Mouse (Mus musculus) monocyte, adult 2 months (primary cell): Measurements from ENCODE around the gene Slc3a1.

ENCODE experiments used
- DNase-seq, 2 experiments: peaks; one replicate each; pipeline ENCODE4 v3.0.0; 2022; ENCODE audit warnings: low spot score in 2 of 2, low read depth in 1 of 2

Slc3a1 gene

GRCm38 (mm10) chr17:85034068-85034467 is 5.9 kb downstream of the Slc3a1 start:
- no peak for DNase-seq

GRCm38 (mm10) chr17:85037855-85038254 is 9.7 kb downstream of the Slc3a1 start:
- no peak for DNase-seq

DNA sequence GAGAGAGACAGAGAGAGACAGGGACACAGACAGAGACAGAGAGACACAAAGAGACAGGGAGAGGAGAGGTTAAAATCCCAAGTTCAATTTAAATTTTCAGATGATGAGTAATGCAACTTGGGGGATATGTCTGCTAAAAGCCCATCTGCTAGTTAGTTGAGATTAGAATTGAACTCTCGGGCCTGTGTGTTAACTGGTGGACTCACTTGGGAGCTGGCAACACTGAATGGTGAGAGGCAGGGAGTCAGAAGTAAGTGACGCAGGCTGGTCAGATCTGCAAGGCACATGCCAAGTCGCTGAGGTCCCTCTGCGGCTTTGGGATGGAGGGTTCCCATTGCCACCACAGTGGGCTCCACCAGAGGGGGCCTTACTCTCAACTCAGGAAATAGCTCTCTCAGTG is 10.1 kb downstream of the Slc3a1 start:
- DNase-seq: no peak

GRCm38 (mm10) chr17:85038761-85039160 is 10.6 kb downstream of the Slc3a1 start:
- DNase-seq: no peak

- no peak for DNase-seq
Observed at GRCm38 (mm10) chr17:85040913-85041312, 12.7 kb downstream of the Slc3a1 start.

DNA sequence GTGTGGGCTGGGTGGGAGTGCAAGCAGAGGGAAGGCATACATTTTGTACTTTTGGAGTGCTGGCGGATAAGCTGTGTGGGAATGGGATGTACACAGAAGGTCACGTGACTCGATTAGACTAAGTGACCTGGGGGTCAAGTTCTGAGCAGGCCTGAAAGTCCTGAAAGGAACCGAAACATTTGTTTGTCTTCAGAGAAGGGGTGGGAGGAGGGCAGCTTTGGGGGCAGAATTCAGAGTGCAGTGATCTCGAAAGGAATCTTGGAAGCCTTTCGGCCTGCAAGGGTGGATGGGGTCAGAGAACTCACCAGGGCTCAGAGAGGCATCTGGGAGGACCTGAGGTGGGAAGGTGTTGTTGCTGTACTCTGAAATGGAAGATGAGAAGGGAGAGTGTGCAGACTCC is 14.2 kb downstream of the Slc3a1 start:
- no peak for DNase-seq

DNA sequence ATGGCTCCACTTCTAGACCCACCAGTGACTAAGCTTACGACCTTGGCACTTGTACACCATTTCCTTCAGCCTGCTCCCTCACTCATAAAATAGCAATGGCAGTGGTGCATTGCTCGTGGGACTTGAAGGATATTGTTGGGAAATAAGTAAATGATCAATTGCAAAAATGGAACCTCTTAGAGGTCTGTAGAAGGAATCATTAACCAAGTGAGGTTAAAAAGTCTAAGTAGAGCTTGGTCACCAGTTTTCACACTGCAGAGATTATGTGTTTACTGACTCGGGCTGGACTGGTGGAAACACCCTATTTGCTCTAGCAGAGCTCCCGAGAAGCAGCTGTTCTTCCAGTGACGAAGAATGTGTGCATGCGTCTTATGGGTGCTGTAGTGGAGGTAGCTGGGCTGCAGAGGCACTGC is 15.2 kb downstream of the Slc3a1 start:
- DNase-seq: no peak

- DNase-seq: no peak
Observed at GRCm38 (mm10) chr17:85044466-85044865, 16.3 kb downstream of the Slc3a1 start.

- no peak for DNase-seq
Observed at GRCm38 (mm10) chr17:85045160-85045559, 17.0 kb downstream of the Slc3a1 start.

- DNase-seq: no peak
Observed at GRCm38 (mm10) chr17:85048379-85048778, 20.2 kb downstream of the Slc3a1 start.

DNA sequence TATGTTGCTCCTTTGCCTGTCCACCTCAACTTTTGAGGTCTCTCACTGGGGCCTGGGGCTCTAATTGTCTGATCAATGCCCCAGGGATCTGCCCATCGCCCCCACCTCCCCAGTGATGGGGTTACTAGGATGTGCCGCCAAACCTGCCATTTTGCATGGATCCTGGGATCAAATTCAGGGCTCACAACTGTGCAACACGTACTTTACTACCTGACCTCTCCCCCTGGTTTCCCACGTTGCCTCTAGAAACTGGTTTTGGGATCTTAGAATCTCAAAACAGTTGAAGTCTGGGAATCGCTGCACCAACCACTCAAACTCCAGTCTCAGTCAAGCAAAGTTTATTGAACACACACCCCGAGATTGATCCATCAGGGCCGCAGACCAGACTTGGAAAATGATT is 30.1 kb downstream of the Slc3a1 start:
- DNase-seq: no peak

- no peak for DNase-seq
Observed at GRCm38 (mm10) chr17:85059136-85059535, 31.0 kb downstream of the Slc3a1 start.

DNA sequence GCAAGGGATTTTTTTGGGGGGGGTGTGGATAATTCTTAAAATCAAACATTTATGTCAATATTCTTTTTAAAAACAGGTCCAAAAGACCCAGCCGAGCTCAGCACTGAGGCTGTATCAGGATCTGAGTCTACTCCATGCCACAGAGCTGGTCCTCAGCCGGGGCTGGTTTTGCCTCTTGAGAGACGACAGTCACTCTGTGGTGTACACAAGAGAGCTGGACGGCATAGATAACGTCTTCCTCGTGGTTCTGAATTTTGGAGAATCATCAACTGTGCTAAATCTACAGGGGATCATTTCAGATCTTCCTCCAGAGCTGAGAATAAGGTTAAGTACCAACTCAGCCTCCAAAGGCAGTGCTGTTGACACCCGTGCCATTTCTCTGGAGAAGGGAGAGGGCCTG is 35.4 kb downstream of the Slc3a1 start:
- no peak for DNase-seq

DNA sequence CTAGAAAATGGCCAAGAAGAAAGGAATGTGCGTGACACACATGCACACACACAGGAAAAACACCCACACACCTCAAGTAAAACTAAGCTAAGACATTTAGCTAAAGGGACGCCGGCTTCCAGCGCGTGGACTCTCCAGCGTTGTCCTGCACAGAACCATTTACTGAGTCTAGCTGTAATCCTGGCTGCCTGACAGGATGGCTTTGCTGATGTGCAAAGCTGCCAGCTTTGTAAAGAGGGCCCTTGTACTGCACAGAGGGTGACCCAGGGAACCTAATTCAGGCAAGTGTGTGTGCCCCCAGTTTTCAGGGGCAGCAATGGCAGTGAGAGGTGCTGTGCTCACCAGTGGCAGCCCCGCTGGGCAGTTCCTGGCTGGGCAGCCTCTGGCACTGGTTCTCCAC is 39.2 kb downstream of the Slc3a1 start:
- no peak for DNase-seq

GRCm38 (mm10) chr17:85070658-85071057 is 42.5 kb downstream of the Slc3a1 start:
- no peak for DNase-seq

DNA sequence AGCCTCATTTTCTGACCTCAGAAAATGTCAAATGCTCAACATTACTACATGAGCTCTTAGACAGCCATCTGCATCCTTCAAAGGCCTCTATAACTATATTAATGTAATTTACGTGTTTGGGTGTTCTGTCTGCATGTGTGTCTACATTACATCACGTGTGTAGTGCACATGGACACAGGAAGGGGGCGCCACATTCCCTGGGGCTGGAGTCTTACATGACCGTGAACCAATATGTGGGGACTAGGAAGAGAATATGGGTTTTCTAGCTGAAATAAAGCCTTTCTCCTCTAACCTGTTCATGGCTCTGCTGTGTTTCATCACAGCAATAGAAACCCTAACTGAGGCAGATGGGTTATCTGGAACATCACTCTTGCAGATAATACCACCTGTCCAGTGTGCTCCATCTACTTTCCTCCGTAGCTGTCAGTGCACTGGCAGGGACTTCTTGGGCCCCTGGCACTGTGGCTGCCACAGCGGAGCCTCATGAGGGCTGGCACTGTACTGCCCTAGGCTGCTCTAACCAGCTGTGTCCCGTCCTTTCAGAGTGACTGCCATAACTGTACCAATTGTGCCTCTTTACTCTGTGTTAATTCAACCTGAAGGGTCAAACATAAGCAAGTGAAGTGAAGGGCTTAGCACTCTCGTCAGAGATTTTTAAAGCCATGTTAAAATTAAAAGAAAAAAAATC is 43.1 kb downstream of the Slc3a1 start:
- DNase-seq: no peak

GRCm38 (mm10) chr17:85072383-85072782 is 44.2 kb downstream of the Slc3a1 start:
- DNase-seq: no peak

- no peak for DNase-seq
Observed at GRCm38 (mm10) chr17:85073214-85073613, 45.0 kb downstream of the Slc3a1 start.

GRCm38 (mm10) chr17:85074083-85074482 is 45.9 kb downstream of the Slc3a1 start:
- DNase-seq: no peak

DNA sequence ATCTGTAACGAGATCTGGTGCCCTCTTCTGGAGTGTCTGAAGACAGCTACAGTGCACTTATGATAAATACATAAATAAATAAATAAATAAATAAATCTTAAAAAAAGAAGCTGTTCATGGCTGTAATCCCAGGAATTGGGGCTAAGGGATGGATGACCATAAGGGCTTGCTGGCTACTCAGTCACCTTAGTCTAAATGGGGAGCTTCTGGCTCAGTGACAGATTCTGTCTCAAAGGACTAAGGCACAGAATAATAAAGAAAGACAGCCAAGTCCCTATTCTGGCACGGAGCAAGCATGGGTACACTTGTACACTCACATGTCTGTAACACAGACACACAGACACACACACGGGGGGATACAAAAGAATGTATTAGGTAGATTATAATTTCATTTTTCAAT is 51.1 kb downstream of the Slc3a1 start:
- no peak for DNase-seq

DNA sequence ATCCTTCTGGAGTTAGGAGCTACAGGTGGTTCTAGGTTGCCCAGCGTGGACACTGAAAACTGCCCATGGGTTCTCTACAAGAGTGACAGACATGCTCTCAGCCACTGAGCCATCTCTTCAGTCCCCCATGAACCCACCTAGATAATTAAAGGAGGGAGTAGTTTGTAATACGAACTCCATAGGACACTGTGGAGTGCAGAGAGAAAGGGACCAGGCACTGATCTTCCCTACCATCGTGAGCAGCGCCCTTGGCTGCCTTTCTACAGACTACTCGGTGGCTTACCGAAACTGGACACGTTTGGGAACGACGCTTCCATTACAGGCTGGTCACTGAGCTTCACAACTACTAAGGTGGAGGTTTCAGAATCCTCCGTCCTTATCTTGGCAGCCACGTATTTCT is 52.6 kb downstream of the Slc3a1 start:
- no peak for DNase-seq

DNA sequence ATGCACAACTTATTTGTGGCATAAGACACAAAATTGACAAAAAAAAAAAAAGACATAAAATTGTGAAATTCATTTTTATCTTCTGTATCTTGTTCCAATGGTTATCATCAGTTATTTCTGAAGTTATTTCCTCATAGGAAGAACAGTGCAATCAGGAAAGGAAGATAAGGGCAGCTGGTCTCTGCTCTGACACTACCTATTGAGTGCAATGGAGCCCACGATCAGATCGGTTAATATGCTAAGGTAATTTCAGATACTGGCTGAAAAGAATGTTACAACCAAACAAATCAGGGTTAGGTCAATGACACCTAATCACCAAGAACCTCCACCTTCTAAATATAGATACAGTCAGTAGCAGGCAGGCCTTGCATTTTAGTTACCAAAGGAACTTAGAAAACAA is 57.2 kb downstream of the Slc3a1 start:
- DNase-seq: no peak

- DNase-seq: no peak
Observed at GRCm38 (mm10) chr17:85086501-85086900, 58.3 kb downstream of the Slc3a1 start.

- DNase-seq: no peak
Observed at GRCm38 (mm10) chr17:85087591-85087990, 59.4 kb downstream of the Slc3a1 start.
